Mouse (Mus musculus) left cerebral cortex, adult 2 months (tissue): ENCODE results near the gene Calm3. TPM values are rescaled to one million over a fixed set of nuclear protein-coding genes. Genes with fewer than 3 reads are reported as not detected.
A peak's percentile ranks its signal among the peaks of the same experiment; 100 is the strongest.

Source experiments
- DNase-seq, 2 experiments: peaks; one replicate each; pipeline ENCODE4 v3.0.0; 2021 to 2022; ENCODE audit warnings: low spot score in 2 of 2, mixed read lengths in 1 of 2; ENCODE audit errors: extremely low spot score in 1 of 2
- H3K27ac ChIP-seq: fragments of 200-600 bp; 2 replicates; pipeline ENCODE4 v1.8.1; 2022
- H3K4me3 ChIP-seq: fragments of 200-600 bp; 2 replicates; pipeline ENCODE4 v1.8.1; 2022
- CTCF ChIP-seq: fragments of 200-600 bp; IDR thresholded peaks from 2 replicates; pipeline ENCODE4 v1.8.1; 2022; ENCODE audit warnings: antibody characterized with exemption, mild to moderate bottlenecking, moderate library complexity
- intact Hi-C: fragments of 180-260 bp; cut with DNase I; formaldehyde crosslinking; loops from one replicate; pipeline ENCODE4 v1.15.1; 2025
- total RNA-seq, 2 experiments: library from RNA; stranded (reverse); gene quantifications; 2 replicates each; pipeline ENCODE4 v1.2.3; 2021

Calm3 gene
- total RNA-seq, 2 experiments from 2014 or later: 1,732 to 1,834 TPM

GRCm38 (mm10) chr7:16938117-16938791 lies 14.3 kb upstream of the Calm3 start:
- DNase-seq: peak; percentile 59 to 70
- intact Hi-C loops: no loop called here
- Histone ChIP-seq H3K27ac (0 out of 2 replicates have a peak overlapping the region, but pooled peaks have one; percentile 48), H3K4me3 (no peak overlapping the region)
- no peak for TF ChIP-seq CTCF

- peak; percentile 53 for TF ChIP-seq CTCF
- intact Hi-C loops: no loop called here
- Histone ChIP-seq H3K4me3 (no peak overlapping the region), H3K27ac (no peak overlapping the region)
- no peak for DNase-seq
These were observed 13.4 kb upstream of the Calm3 start for GRCm38 (mm10) chr7:16937312-16937711.

- TF ChIP-seq CTCF: peak; percentile 61
- peak in 1 of 2 experiments; percentile 65 for DNase-seq
- intact Hi-C loops: loop anchor here (1.0 to 2.0 kb wide), 3 partner anchors 17 to 134 kb away; no protein-coding TSS in a partner anchor
- peak overlapping the region; percentile 90 for H3K27ac ChIP-seq
- no peak overlapping the region for H3K4me3 ChIP-seq
These were observed 9.0 kb upstream of the Calm3 start for GRCm38 (mm10) chr7:16932704-16933577.

- Histone ChIP-seq H3K27ac (peak overlapping the region; percentile 67), H3K4me3 (no peak overlapping the region)
- intact Hi-C loops: loop anchor here (1.0 to 2.0 kb wide), 3 partner anchors 18 to 135 kb away; no protein-coding TSS in a partner anchor
- DNase-seq: peak; percentile 87 to 89
- peak; percentile 87 for TF ChIP-seq CTCF
These were observed 8.2 kb upstream of the Calm3 start for GRCm38 (mm10) chr7:16931968-16932627.

GRCm38 (mm10) chr7:16930850-16931249 lies 6.9 kb upstream of the Calm3 start:
- Histone ChIP-seq H3K4me3 (no peak overlapping the region), H3K27ac (peak overlapping the region; percentile 15; the same call in 1 of the 2 replicates)
- peak; percentile 95 for TF ChIP-seq CTCF
- DNase-seq: peak; percentile 75 to 80
- intact Hi-C loops: no loop called here

GRCm38 (mm10) chr7:16928341-16928740 lies 4.4 kb upstream of the Calm3 start:
- H3K4me3 ChIP-seq: no peak overlapping the region
- intact Hi-C loops: loop anchor here (10.0 kb wide), 1 partner anchor 984 kb away; the partner anchor contains the start of gene Nop53
- peak; percentile 1; the same call in 1 of the 2 replicates for TF ChIP-seq CTCF
- H3K27ac ChIP-seq: no peak overlapping the region
- no peak for DNase-seq

GRCm38 (mm10) chr7:16923283-16924036 lies 454 bp downstream of the Calm3 start:
- TF ChIP-seq CTCF: no peak; the same call in 1 of the 2 replicates
- H3K27ac ChIP-seq: peak overlapping the region; percentile 99
- intact Hi-C loops: loop anchor here (5.0 to 10.0 kb wide), 2 partner anchors 106 to 979 kb away; partner anchors contain the start of genes Fkrp, Nop53 and Strn4
- peak in 1 of 2 experiments; percentile 30 for DNase-seq
- H3K4me3 ChIP-seq: peak overlapping the region; percentile 97

GRCm38 (mm10) chr7:16922360-16922973 lies 1.4 kb downstream of the Calm3 start:
- peak overlapping the region; percentile 97 for H3K4me3 ChIP-seq
- peak overlapping the region; percentile 99 for H3K27ac ChIP-seq
- intact Hi-C loops: loop anchor here (5.0 to 10.0 kb wide), 2 partner anchors 105 to 978 kb away; partner anchors contain the start of genes Fkrp, Nop53 and Strn4
- DNase-seq: peak in 1 of 2 experiments; percentile 57
- TF ChIP-seq CTCF: no peak

GRCm38 (mm10) chr7:16921881-16922335 lies 2.0 kb downstream of the Calm3 start:
- no peak for DNase-seq
- no peak for TF ChIP-seq CTCF
- Histone ChIP-seq H3K4me3 (peak overlapping the region; percentile 97), H3K27ac (peak overlapping the region; percentile 99)
- intact Hi-C loops: loop anchor here (5.0 to 10.0 kb wide), 2 partner anchors 105 to 977 kb away; partner anchors contain the start of genes Fkrp, Nop53 and Strn4
